Mouse (Mus musculus) cerebellum, adult 18-20 months (tissue): Measurements from ENCODE around the gene Vmn1r33.
"Not testable (repeated sequence)": the region's sequence is repeated elsewhere in the genome, so short reads cannot be mapped to it uniquely, and the experiment has no call there.

Experiments used
- DNase-seq, 2 experiments: peaks; one replicate each; pipeline ENCODE4 v3.0.0; 2021

Vmn1r33 gene

DNA sequence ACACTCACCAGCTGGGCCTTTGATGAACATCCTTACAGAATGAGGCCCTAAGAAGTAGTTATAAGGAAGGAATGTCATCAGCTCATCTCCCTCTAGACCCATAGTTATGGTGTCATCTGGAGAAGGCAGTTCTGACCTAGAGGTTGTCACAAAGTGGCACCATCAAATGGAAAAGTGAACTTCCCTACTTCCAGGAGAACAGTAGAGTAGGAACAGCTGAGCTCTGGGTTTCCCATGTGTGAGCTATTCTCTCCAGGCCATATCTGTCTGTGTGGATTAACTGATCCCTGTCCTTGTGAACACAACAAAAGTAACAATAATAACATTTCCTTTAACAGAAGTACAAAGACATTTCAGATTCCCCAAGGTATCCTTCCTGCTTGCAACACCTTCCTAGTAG is at the start of gene Vmn1r33:
Gene Vmn1r33 (minus strand): TSS at position 101 of the 400 bp plus-strand sequence.
- DNase-seq, result not testable (repeated sequence)

DNA sequence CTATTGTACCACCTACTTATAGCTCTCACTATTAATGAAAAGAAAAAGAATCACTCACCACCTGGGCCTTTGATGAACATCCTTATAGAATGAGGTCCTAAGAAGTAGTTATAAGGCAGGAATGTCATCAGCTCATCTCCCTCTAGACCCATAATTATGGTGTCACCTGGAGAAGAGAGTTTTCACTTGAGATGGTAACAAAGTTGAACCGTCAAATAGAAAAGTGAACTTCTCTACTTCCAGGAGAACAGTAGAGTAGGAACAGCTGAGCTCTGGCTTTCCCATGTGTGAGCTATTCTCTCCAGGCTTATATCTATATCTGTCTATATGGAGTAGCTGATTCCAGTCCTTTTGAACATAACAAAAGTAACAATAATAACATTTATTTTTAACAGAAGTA is 25.7 kb upstream of the Vmn1r33 start, which contains the start of gene Vmn1r34:
Gene Vmn1r34 (minus strand): TSS at position 101 of the 400 bp plus-strand sequence.
- no peak for DNase-seq

DNA sequence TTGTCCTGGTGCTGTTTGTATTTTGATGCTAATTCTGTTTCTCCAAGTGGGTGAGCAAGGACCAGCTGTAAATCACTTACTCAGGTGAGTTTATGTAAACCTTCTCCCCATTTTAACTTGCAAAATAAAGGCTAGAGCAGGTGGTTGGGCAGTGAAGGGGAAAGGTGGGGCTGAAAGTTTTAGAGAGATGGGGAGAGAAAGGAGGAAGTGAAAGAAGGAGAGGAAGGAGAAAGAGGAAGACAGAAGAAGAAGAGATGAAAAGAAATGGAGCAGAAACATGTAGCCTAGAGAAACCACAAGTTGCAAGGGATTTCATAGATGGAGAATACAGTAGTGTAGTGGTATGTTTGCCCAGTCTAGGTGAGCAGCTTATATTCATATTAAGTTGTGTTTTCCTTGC is 22.3 kb downstream of the Vmn1r33 start:
- no peak for DNase-seq
